Comparison of ENCODE assay signal across 7 mouse cellular contexts in genomic region chr7:3302556-3303275, GRCm38 (mm10). TPM values are rescaled to one million over a fixed set of nuclear protein-coding genes. Genes with fewer than 3 reads are reported as not detected.
DNase-seq lines count a peak whose midpoint lies in the region; ATAC-seq and TF ChIP-seq lines count a peak whose summit lies in the region.

No protein-coding gene starts in this region.

- H3K9me3 ChIP-seq in E14TG2a.4 (ENCODE audit: low read length) = no peaks in the 10 kb centered on the region
- H3K9me3 ChIP-seq in forebrain, embryonic 10.5 days = no peaks in the 10 kb centered on the region
- H3K9me3 ChIP-seq in intestine, embryonic 15.5 days = no peaks in the 10 kb centered on the region
- no peaks in the 10 kb centered on the region for H3K9me3 ChIP-seq in midbrain, embryonic 13.5 days

- CTCF ChIA-PET in Patski (lab: Charles Lee) = no interaction called here

- peak overlapping the region; percentile 34 for H3K9ac ChIP-seq in intestine, embryonic 15.5 days
- H3K9ac ChIP-seq in midbrain, embryonic 13.5 days (replicated peaks) = peak overlapping the region; percentile 64

- no peak for DNase-seq in Patski (ENCODE audit: low read depth, low spot score)
- DNase-seq in forebrain, embryonic 10.5 days (ENCODE audit: extremely low spot score, low spot score) = peak; percentile 21
- DNase-seq in layer of hippocampus, adult 8-10 months (ENCODE audit: low spot score in 2 of 2) = no peak

- peak overlapping the region; percentile 82 for H3K4me3 ChIP-seq in E14TG2a.4 (replicated peaks; ENCODE audit: low read length)
- H3K4me3 ChIP-seq in forebrain, embryonic 10.5 days = peak overlapping the region; percentile 59
- peak overlapping the region; percentile 28 for H3K4me3 ChIP-seq in intestine, embryonic 15.5 days (replicated peaks)
- peak overlapping the region; percentile 41 for H3K4me3 ChIP-seq in midbrain, embryonic 13.5 days (replicated peaks)

- H3K27me3 ChIP-seq in E14TG2a.4 (ENCODE audit: insufficient read depth, low read length) (peaks cover 5% of the 10 kb centered on the region; the same call in 1 of the 2 replicates), Patski (no peaks in the 10 kb centered on the region)
- peaks cover 69% of the 10 kb centered on the region for H3K27me3 ChIP-seq in forebrain, embryonic 10.5 days (ENCODE audit: poor library complexity, severe bottlenecking)
- peaks cover 22% of the 10 kb centered on the region for H3K27me3 ChIP-seq in intestine, embryonic 15.5 days (replicated peaks)
- peaks cover 47% of the 10 kb centered on the region for H3K27me3 ChIP-seq in midbrain, embryonic 13.5 days

- POLR2A ChIA-PET in Patski (lab: Charles Lee) = no interaction called here

- ATAC-seq in Patski = peak; percentile 45
- peak; percentile 23 for ATAC-seq in intestine, embryonic 15.5 days
- peak; percentile 22 for ATAC-seq in midbrain, embryonic 13.5 days
- no peak for ATAC-seq in monocyte, adult 5-6 weeks (replicated peaks; ENCODE audit: insufficient number of reproducible peaks, low FRiP score, low TSS enrichment, poor library complexity, severe bottlenecking)

- H3K36me3 ChIP-seq in E14TG2a.4 (ENCODE audit: insufficient read depth, low read length) = peaks cover 37% of the 10 kb centered on the region
- H3K36me3 ChIP-seq in forebrain, embryonic 10.5 days (replicated peaks) = peaks cover 7% of the 10 kb centered on the region
- peaks cover 13% of the 10 kb centered on the region for H3K36me3 ChIP-seq in intestine, embryonic 15.5 days
- H3K36me3 ChIP-seq in midbrain, embryonic 13.5 days = peaks cover 16% of the 10 kb centered on the region

- peak overlapping the region; percentile 66 for H3K4me2 ChIP-seq in intestine, embryonic 15.5 days (replicated peaks)
- H3K4me2 ChIP-seq in midbrain, embryonic 13.5 days (replicated peaks) = peak overlapping the region; percentile 72

- WGBS in forebrain, embryonic 10.5 days = under 1% methylated on average over 16 of the region's 16 CpGs
- WGBS in intestine, embryonic 15.5 days = 4% methylated on average over 16 of the region's 16 CpGs
- WGBS in midbrain, embryonic 13.5 days = 1% methylated on average over 16 of the region's 16 CpGs

- peaks cover 87% of the 10 kb centered on the region for H3K4me1 ChIP-seq in E14TG2a.4 (replicated peaks; ENCODE audit: low read depth, low read length)
- H3K4me1 ChIP-seq in forebrain, embryonic 10.5 days = peaks cover 38% of the 10 kb centered on the region
- peaks cover 21% of the 10 kb centered on the region for H3K4me1 ChIP-seq in intestine, embryonic 15.5 days (replicated peaks)
- peaks cover 38% of the 10 kb centered on the region for H3K4me1 ChIP-seq in midbrain, embryonic 13.5 days (replicated peaks)

- 0 out of 2 replicates have a peak overlapping the region, but pooled peaks have one; percentile 72 for H3K27ac ChIP-seq in forebrain, embryonic 10.5 days
- no peak overlapping the region; the same call in 1 of the 2 replicates for H3K27ac ChIP-seq in intestine, embryonic 15.5 days
- no peak overlapping the region for H3K27ac ChIP-seq in midbrain, embryonic 13.5 days

- TF ChIP-seq CTCF in E14TG2a.4 (conservative IDR thresholded peaks at IDR 0.05; ENCODE audit: low read length) (peak; percentile 95), Patski (IDR thresholded peaks at IDR 0.05) (peak; percentile 67)

- in situ Hi-C loops in Patski (cut with MboI; ENCODE audit: low pct_unique_long_range_greater_than_20kb) = no loop called here

RNA-seq across cellular contexts. Expression of gene Prkcg, which starts 13.7 kb away (rescaled TPM):
- polyA plus RNA-seq in Patski (2021) = 4.7 TPM
- 0.71 and 1.2 TPM in 2 replicates for polyA plus RNA-seq in forebrain, embryonic 10.5 days (2016; fragmentation: Nextera tagmentation; extraction: Ambion mirVana)
- polyA plus RNA-seq in intestine, embryonic 15.5 days (2015; fragmentation: Nextera tagmentation; extraction: Ambion mirVana) = 0.27 and 0.45 TPM in 2 replicates
- 0.66 and 1.7 TPM in 2 replicates for polyA plus RNA-seq in midbrain, embryonic 13.5 days (2015; fragmentation: Nextera tagmentation; extraction: Ambion mirVana)
- total RNA-seq in monocyte, adult 5-6 weeks (2017) = 1.9 to 7.0 TPM (median 3.2 TPM) in 3 replicates
- 100 to 1,000 TPM; 458 to 553 (median 501) TPM for total RNA-seq in layer of hippocampus, adult 8-10 months (2022)

RNA-seq across cellular contexts. Expression of gene Myadm, which starts 13.8 kb away (rescaled TPM):
- polyA plus RNA-seq in Patski (2021) = 76.4 TPM
- 20.9 and 25.0 TPM in 2 replicates for polyA plus RNA-seq in forebrain, embryonic 10.5 days (2016; fragmentation: Nextera tagmentation; extraction: Ambion mirVana)
- 131 and 135 TPM in 2 replicates for polyA plus RNA-seq in intestine, embryonic 15.5 days (2015; fragmentation: Nextera tagmentation; extraction: Ambion mirVana)
- polyA plus RNA-seq in midbrain, embryonic 13.5 days (2015; fragmentation: Nextera tagmentation; extraction: Ambion mirVana) = 21.8 and 23.8 TPM in 2 replicates
- total RNA-seq in monocyte, adult 5-6 weeks (2017) = 50.6 to 61.2 TPM (median 60.3 TPM) in 3 replicates
- 10 to 100 TPM; 57.2 to 68.4 (median 58.8) TPM for total RNA-seq in layer of hippocampus, adult 8-10 months (2022)

RNA-seq across cellular contexts. Expression of gene Cacng7, which starts 30.0 kb away (rescaled TPM):
- 5.2 TPM for polyA plus RNA-seq in Patski (2021)
- polyA plus RNA-seq in forebrain, embryonic 10.5 days (2016; fragmentation: Nextera tagmentation; extraction: Ambion mirVana) = 1.7 and 2.2 TPM in 2 replicates
- 1.2 and 1.8 TPM in 2 replicates for polyA plus RNA-seq in intestine, embryonic 15.5 days (2015; fragmentation: Nextera tagmentation; extraction: Ambion mirVana)
- 4.3 and 5.2 TPM in 2 replicates for polyA plus RNA-seq in midbrain, embryonic 13.5 days (2015; fragmentation: Nextera tagmentation; extraction: Ambion mirVana)
- not detected in 3 replicates for total RNA-seq in monocyte, adult 5-6 weeks (2017)
- total RNA-seq in layer of hippocampus, adult 8-10 months (2022) = 100 to 1,000 TPM; 131 to 139 (median 137) TPM

RNA-seq across cellular contexts. Expression of gene Nlrp12, which starts 53.2 kb away (rescaled TPM):
- not detected for polyA plus RNA-seq in Patski (2021)
- polyA plus RNA-seq in forebrain, embryonic 10.5 days (2016; fragmentation: Nextera tagmentation; extraction: Ambion mirVana) = not detected in 2 replicates
- polyA plus RNA-seq in intestine, embryonic 15.5 days (2015; fragmentation: Nextera tagmentation; extraction: Ambion mirVana) = not detected in 2 replicates
- polyA plus RNA-seq in midbrain, embryonic 13.5 days (2015; fragmentation: Nextera tagmentation; extraction: Ambion mirVana) = not detected in 2 replicates
- 2.6 to 2.9 TPM in 2 of 3 replicates, not detected in the other for total RNA-seq in monocyte, adult 5-6 weeks (2017)
- under 1 TPM in 1 of 4 experiments, not detected in 3; 0.09 TPM for total RNA-seq in layer of hippocampus, adult 8-10 months (2022)

Comparison
In these comparisons a context has a peak if more than half of its experiments do, and no peak if none do; other contexts are left out.
1. H3K4me3 ChIP-seq: peak in every context shown above with its lines; median percentile 82 in E14TG2a.4; 59 in forebrain, embryonic 10.5 days; 41 in midbrain, embryonic 13.5 days; 28 in intestine, embryonic 15.5 days.